Mouse (Mus musculus) cerebellum, postnatal 14 days (tissue): ENCODE measurements around the gene Cacna2d2.

Source experiments
- DNase-seq, 2 experiments: peaks; one replicate each; pipeline ENCODE4 v3.0.0; 2021; ENCODE audit warnings: mixed read lengths in 2 of 2

Gene Cacna2d2

GRCm38 (mm10) chr9:107399491-107399971 is at the start of gene Cacna2d2:
Gene Cacna2d2, plus strand, starts transcription at chr9:107399612.
- peak; percentile 87 to 90 for DNase-seq

DNA sequence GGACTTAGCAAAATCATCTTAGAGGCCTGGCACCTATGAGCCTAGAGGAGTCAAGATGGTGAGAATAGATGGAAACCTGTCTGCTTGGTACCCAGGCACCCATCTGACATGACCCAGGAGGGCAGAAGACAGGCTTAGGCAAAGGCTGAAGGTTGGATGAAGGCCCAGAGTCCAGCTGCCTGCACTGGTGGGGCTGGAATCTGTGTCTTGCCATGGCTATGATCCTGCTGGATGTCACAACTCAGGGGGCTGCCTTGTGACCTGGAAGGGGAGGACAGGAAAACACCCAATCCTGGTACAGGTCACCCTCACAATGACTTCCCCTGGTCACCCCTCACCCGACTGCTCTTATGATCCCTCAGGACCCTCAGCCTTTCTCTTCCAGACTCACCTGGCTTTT is 44.6 kb upstream of the Cacna2d2 start:
- DNase-seq, result peak in 1 of 2 experiments; percentile 32

DNA sequence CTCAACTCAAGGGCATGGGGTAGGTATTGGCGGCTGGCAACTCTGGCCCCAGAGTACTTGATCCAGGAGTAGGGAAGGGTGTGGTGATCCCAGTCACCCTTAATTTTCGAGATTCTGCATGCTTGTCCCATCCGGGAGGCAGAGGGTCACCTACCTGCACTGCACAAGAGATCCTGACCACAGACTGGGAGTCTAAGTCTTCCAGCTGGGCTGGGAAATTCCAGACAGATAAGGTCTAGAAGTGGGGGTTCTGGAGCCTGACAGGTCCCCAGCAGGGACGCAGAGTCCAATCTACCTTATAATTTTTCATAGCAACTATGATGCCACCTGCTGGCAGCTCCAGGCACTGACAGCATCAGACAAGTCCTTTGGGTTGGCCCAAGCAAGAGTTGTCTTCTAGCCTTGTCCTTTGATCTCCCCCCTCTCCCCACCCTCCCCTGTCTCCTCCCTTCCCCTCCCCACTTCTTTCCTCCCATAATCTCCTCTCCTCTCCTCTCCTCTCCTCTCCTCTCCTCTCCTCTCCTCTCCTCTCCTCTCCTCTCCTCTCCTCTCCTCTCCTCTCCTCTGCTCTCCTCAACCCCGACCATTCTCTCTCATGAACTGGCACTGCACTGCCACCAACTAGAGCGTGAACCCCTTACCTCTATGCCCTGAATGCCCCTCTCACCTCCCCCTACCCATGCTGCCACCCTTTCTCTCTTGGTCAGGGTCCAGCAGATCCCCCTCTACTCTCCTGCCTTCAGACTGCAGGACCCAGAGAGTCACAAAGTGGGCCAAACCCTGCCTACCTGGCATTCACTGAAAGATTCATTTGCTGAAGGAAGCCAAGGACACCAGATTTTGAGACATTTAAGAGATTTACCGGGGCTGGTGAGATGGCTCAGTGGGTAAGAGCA is 43.3 kb upstream of the Cacna2d2 start:
- DNase-seq, result peak; percentile 89 to 91

DNA sequence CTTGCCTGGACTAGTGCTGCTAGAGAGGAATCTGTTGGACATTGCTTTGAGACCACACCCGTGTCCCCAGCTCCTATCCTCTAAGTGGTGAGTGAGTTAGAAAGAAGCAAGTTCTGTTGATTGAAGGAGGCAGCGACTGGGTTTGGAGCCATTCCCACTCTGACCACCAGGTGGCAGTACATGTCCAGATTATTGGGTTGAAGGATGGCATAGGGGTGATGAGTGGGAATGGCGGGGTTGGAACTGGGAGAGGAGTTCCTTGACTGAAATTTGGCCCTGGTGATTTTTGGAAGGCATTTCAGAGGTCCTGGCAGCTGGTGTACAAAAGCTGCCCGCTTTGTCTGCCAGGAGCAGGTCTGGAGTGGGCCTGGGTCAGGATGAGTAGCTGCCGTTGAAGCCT is 41.8 kb upstream of the Cacna2d2 start:
- DNase-seq, result peak; percentile 96 to 98

DNA sequence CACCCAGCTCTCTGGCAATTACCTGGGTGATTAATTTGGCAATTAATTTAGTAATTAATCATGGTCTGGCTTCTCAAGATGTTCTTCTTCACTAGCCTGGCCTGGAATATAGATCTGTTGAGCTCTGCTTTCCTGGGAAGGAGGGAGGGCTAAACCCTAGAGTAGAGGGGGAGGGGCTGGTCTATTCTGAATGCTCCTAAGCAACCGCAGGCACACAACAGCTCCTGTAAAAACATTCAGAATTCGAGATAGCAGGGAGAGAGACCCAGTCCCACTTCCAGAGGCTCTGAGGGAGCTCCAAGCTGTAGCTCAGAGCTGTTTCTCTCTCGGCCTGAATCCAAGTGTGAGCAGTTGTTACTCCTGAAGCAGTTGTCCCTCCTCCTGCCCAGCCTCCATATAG is 38.4 kb upstream of the Cacna2d2 start:
- DNase-seq, result no peak

- DNase-seq, result peak; percentile 88 to 89
Measured at GRCm38 (mm10) chr9:107366644-107367043, 32.8 kb upstream of the Cacna2d2 start.

- no peak for DNase-seq
Measured at GRCm38 (mm10) chr9:107368302-107368701, 31.1 kb upstream of the Cacna2d2 start.

DNA sequence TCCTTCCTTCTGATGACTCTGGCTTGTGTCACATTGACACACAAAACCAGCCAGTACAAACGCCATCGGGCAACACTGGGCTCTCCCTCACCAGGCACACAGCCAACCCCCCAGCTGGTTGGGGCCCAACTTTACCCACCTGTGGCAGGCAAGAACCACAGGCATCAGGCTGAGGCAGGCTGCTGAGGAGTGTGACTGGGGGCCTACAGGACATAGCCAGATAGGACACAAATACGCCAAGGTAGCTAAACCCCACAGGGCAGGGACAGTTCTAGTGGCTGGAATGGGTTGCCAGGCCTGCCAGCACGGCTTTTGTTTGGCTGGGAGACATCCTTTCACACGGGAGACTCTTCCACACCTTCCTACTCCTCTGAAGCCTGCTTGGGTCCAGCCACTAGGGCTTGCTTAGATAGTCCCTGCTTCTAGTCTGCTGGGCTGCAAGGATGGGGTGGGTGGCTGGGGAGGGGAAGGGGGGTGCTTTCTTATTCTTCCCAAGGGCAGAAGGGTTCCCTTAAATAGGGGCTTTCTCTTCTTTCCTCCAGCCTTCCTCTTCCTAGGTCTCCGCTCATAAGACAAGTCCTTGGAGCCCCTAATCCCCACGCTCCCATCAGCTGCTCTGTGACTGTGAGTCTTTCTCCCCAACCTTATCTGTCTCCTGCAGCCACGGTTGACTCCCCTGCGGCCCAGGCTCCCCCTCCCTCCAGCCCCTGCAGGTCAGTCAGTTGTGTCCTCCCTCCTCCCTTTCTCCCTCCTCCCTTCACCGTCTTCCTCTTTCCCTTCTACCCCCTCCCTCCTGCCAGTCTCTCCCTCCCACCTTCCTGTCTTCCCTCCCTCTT is 29.9 kb upstream of the Cacna2d2 start:
- DNase-seq, result no peak

GRCm38 (mm10) chr9:107370106-107370463 is 29.3 kb upstream of the Cacna2d2 start:
- no peak for DNase-seq

DNA sequence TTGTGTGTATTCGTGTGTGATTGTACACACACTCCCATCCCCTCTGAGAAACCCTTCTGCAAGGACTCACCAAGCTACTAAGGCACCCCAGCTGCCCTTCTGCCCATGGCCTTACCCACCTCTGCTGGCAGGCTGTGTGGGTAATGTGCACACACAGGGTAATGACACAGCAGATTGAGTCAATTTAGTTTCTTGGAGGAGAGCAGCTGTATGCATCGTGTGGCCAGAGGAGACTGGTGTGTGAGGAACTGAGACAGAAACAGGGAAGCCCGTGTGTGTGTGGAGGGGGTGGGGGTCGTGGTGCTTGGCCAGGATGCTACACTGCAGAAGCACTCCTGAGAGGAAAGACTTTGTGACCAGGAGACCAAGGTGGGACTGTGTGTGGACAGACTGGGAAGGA is 27.0 kb upstream of the Cacna2d2 start:
- no peak for DNase-seq

DNA sequence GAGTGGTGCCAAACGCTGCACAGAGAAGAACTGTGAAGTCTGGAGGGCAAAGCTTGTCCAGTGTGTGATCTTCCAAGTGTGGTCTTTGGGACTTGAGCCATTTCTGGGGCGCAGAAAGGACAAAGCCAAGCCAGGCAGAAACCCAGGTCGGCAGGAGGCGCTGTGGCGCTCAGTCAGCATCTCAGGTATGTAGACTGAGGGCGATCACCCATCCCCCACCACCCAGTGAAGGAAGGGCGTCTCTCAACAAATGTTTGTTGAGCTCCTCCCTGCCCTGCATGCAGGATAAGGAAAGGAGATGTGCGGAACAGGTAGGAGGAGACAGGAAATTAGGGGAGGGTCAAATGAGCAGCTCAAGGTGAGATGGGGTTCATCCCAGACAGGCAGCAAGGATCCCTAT is 24.8 kb upstream of the Cacna2d2 start:
- peak; percentile 50 to 81 for DNase-seq

- no peak for DNase-seq
Measured at GRCm38 (mm10) chr9:107375451-107375850, 24.0 kb upstream of the Cacna2d2 start.

GRCm38 (mm10) chr9:107377961-107378512 is 21.4 kb upstream of the Cacna2d2 start:
- DNase-seq, result peak; percentile 63 to 67

DNA sequence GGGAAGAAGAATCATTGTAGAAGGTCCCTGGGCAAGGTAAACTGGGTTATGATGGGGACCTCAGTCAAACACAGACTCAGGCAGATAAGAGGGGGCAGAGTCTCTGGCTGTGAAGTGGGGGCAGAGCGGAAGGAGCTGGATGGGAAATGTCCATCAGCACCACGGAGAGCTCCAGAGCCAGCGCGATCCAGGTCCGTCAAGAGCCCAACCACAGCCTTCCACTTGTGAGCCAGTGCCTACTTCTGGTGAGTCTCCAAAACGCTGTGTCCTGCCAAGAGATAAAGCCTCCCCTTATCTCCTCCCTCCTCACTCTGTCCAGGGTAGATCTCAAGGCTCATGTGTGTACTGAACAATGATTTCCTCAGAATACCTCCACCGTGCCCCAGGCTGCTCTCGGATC is 17.7 kb upstream of the Cacna2d2 start:
- DNase-seq, result no peak

- DNase-seq, result peak; percentile 51 to 64
Measured at GRCm38 (mm10) chr9:107384396-107384795, 15.0 kb upstream of the Cacna2d2 start.

DNA sequence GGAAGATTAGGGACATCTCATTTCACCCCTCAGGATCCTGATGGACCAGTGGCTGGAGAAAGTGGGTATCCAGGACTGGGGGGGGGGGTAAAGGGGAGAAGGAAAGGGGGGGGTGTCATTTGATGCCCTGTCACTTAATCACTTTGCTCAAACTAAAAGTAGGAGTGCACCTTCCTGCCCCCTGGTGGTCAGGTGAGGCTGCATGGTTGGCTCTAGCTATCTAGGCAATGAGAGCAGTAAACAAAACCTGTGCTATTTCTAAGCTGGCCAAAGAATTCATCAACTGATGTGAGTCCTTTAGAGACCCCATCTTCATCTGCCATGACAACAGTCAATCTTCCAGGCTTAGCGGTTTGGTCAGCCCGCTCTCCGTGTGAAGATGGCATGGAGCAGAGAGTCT is 12.7 kb upstream of the Cacna2d2 start:
- DNase-seq, result peak; percentile 75 to 83

DNA sequence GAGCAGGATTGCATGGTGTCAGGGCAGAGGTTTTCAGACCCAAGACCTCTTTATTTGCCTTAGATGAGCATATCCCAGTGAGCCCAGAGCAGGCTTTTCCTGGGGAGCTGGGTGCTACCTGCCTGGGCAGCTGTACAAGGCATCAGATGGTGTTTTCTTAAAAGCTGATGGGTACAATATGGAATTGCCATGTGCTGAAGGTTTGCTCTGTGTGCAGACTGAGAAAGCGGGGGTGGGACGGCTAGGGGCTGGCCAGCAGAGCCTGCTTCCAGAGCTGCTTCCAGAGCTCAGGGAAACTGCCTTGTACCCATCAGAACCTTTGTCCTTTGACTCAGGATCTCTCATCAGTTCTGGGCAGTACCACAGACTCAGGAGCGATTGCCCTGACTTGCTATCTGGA is 11.7 kb upstream of the Cacna2d2 start:
- DNase-seq, result no peak

DNA sequence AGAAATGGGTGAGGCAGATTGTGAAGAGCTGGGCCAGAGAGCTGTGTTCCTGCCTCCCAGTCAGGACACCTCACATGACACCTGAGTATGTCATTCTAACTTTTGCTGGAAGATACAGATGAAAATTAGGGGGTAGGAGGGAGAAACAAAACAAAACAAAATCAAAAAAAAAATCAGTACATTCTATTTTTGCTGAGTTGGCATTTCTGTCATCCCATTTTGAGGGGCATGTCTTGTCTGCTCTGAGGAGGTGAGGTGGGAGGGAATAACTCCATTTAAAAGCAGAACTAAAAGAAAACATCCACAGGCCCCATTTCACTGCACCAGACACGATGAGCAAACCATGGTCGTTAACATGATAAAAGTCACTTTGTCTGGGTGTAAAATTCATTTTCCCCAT is 11.1 kb upstream of the Cacna2d2 start:
- no peak for DNase-seq

DNA sequence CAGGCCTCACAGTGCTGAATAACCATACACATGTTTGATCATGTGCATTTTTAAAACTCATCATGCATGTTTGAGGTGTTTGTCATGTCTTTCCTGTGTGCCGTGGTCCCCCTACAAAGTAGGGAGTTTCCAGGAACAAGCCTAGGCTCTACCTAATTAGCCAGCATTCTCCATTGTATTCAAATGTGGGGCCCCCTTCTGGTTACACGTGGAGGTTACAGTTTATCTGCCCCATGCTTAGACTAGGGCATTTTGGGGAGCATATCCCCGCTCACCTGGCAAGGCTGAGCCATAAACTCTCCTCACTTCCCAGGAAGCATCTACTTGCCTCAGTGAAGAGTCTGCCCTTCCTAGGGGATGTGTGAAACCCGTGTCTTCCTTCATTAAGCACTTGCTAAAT is 3.0 kb upstream of the Cacna2d2 start:
- no peak for DNase-seq

GRCm38 (mm10) chr9:107398968-107399367 is 444 bp upstream of the Cacna2d2 start:
- no peak for DNase-seq

- peak; percentile 60 for DNase-seq
Measured at GRCm38 (mm10) chr9:107400060-107400511, 674 bp downstream of the Cacna2d2 start.

- DNase-seq, result peak in 1 of 2 experiments; percentile 31
Measured at GRCm38 (mm10) chr9:107400666-107401285, 1.4 kb downstream of the Cacna2d2 start.

DNA sequence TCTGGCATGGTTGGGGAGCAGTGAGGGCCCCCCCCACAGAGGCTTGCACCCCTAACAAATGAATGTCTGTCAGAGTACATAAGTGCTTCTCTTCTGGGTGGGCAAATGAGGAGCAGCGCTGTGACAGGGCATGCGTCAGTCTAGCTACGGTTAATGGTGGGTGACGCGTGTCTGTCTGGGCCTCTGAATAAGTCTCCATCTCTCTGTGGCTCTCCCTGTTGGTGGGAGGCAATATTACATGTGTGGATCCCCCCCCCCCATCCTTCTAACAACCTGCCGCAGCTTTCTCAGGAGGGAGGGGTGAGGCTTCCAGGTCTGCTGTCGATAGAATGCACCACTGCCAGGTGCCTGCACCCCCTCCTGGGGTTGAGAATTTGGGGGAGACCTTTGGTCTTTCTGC is 3.7 kb downstream of the Cacna2d2 start:
- DNase-seq, result peak in 1 of 2 experiments; percentile 50
